Mouse (Mus musculus): ENCODE data around the gene Fgd5.

Fgd5 gene

GRCm38 (mm10) chr6:92010895-92011294, 32.2 kb downstream of the Fgd5 start:
- DNase-seq: no peak

- no peak for DNase-seq
Measured at GRCm38 (mm10) chr6:92012413-92012812, 33.7 kb downstream of the Fgd5 start.

DNA sequence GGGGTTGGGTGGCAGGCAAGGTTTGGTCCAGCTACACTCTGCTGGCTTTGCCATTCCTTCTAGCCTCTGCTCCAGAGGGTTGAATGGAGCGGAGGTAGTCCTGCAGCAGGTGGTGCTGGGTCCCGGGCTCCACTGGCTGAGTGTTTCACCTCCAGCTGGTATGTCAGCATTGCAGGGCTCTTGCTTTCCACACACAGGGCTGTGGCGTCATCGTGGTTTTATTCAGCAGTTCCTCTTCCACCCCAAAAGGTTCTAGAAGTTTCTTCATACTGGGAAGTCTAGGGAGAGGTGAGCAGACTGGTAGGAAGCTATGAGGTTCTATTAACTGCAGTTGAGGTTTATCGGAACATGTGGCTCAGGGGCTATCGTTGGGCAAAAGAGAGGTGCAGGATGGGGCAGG, 34.4 kb downstream of the Fgd5 start:
- DNase-seq: no peak

GRCm38 (mm10) chr6:92013620-92014019, 34.9 kb downstream of the Fgd5 start:
- no peak for DNase-seq

DNA sequence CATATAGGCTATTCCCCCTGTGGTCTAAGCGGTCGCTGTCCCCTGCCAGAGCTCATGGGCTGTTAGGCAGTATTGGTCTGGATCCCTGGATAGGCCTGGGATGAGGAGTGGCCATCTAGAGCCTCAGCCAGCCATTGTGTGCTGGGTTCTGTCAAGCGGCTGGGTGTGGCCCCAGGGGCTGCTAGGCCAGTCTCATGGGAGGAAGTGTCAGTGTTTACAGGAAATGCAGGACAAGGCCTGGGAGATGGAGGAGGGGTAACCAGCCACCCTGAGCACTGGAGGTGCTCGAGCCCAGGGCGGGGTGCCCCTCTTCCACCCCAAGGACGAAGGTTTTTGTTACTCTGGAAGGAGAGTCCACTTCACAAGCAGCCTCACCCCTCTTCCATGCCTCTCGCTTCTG, 36.3 kb downstream of the Fgd5 start:
- no peak for DNase-seq

DNA sequence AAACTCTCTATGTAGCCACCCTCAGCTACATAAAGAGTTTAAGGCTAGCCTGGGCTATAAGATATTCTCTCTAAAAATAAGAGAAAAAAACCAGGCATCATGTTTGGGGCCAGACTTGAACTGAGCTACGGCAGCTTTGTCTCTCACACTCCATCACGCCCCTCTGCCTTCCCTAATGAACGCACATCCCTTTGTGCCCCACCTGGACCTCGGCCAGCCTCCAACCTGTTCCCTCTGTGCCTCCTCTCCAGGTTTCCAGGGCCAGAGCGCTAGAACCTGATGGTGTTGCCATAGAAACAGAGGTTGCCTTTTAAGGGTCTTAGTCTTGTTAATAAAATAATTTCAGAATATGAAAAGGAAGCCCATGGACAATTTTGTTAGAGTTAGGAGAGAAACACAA, 37.2 kb downstream of the Fgd5 start:
- DNase-seq: no peak

DNA sequence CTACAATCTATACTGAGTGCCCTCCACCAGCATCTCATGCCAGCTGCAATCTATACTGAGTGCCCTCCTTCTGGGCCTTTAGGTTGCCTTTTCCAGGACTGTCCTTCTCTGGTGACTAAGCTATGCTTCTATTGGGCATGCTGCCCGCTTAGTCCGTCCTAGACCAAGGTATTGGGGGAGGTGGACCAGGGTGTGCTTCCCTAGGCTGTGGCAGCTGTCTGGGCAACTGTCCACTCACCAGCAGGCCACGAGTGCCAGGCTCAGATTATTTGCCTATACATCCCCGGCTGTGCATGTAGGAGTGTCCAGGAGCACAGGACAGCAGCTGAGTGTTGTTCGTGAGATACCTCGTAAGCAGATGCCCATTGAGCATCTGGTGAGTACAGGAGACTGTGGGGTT, 38.1 kb downstream of the Fgd5 start:
- DNase-seq: no peak

GRCm38 (mm10) chr6:92018421-92018820, 39.7 kb downstream of the Fgd5 start:
- DNase-seq: no peak

DNA sequence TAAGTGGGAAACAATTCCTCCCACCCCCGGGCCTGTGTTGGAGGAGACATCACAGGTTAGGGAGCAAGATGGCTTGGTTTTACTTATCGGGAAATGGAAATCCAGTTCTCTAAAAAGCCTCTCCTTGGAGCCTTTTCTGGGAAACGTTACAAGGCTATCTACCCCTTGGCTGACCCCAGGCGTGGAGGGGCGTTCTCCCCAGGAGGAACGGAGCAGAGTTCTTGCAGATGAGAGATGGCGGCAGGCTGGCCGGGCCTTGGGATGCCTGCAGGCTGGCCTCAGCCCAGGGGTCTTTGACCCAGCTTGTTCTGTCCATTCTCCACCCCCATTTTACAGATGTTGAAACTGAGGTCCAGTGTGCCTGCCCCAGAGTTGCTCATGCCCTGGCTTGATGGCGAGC, 42.4 kb downstream of the Fgd5 start:
- no peak for DNase-seq

GRCm38 (mm10) chr6:92021506-92021905, 42.8 kb downstream of the Fgd5 start:
- DNase-seq: no peak

GRCm38 (mm10) chr6:92025252-92025651, 46.6 kb downstream of the Fgd5 start:
- no peak for DNase-seq

- DNase-seq: no peak
Measured at GRCm38 (mm10) chr6:92027379-92027778, 48.7 kb downstream of the Fgd5 start.

- no peak for DNase-seq
Measured at GRCm38 (mm10) chr6:92030646-92031045, 52.0 kb downstream of the Fgd5 start.

DNA sequence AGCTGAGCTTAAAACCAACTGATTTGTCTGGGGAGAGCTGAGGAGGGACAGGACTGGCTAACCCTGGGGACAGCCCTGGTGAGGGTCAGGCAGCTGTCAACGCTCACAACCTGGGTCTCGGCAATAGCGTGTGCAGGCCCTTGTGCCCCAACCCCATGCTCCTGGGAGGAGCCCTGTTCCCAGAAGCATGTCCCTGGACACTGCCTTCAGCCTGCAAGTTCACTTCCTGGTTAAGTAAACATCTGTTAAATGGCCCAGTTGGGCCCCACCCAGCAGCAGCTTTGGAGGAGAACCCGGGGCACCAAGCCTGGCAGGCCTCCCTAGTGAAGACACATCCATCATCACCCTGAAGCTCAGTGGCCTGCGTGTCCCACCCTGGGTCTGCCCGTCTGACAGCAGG, 56.0 kb downstream of the Fgd5 start:
- DNase-seq: peak in 1 of 2 experiments; percentile 6

- DNase-seq: no peak
Measured at GRCm38 (mm10) chr6:92036372-92036771, 57.7 kb downstream of the Fgd5 start.

DNA sequence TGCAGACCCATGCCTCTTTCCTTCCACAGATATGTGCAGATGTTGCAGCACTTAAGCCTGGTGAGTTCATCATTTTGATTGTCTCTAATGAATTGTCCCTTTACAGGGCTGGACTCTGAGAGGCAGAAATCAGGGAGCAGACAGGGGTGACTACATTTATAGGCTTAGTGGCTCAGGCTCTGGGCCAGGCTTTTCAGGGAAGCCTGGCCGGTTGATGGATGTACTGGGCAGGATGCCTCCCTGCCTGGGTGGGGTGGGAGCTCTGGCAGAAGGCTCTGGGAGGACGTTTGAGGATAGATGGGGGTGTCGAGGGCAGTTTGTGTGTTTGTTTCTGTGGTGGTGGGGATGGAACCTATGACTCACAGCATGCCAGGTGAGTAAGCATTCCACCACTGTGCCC, 59.5 kb downstream of the Fgd5 start:
- DNase-seq: no peak

- no peak for DNase-seq
Measured at GRCm38 (mm10) chr6:92041271-92041670, 62.6 kb downstream of the Fgd5 start.

DNA sequence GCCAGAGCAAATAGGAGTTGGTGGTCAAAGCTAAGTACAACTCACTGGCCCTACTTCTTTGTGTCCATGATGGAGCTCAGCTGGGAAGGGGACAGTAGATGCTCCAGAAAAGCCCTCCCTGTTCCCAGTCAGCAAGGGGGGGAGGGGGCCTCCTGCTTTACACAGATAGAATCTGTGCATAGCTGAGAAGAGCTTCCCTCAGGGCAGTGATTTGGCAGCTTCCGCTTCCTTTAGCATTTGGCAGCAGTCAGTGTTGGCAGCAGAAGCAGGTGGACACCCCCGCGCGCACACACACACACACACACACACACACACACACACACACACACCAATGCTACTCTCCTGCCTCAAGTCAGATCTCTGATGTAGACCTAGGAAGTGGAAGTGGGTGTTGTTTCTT, 63.4 kb downstream of the Fgd5 start:
- no peak for DNase-seq

- DNase-seq: no peak
Measured at GRCm38 (mm10) chr6:92042850-92043249, 64.2 kb downstream of the Fgd5 start.

DNA sequence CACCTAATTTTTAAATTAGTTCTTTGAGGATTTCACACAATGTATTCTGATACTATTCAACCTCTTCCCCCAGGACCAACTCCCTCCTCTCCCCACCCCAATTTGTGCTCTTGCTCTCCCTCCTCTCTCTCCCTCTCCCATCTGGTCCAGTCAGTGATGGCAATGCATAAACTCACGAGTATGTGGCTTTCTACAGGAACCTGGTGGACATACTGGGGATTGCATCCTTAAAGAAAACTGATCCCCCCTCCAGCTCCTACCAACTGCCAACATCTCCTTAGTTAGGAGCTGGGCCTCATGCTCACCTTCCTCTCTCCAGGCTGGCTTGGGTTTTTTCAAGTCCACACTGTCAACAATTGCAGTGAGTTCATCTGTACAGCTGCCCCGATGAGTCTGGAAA, 79.1 kb downstream of the Fgd5 start:
- no peak for DNase-seq

- no peak for DNase-seq
Measured at GRCm38 (mm10) chr6:92061725-92062124, 83.0 kb downstream of the Fgd5 start.

GRCm38 (mm10) chr6:92063452-92063851, 84.8 kb downstream of the Fgd5 start:
- no peak for DNase-seq

DNA sequence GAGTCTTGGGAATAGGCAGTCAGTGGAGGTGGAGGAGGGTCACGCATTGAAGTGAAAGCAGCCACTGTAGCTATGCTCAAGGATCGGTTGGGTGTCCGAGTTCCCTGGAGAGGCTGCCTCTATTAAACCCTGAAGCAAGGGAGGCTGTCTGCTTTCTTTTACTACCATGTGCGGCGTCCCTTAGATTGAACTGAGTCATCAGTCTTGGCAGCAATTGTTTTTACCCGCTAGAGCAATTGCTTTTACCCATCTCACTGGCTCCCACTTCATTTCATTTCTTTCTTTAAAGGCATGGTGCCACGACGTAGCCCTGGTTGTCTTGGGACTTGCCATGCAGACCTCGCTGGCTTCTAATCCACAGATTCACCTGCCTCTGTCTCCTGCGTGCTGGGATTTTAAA, 85.4 kb downstream of the Fgd5 start:
- DNase-seq: no peak

DNA sequence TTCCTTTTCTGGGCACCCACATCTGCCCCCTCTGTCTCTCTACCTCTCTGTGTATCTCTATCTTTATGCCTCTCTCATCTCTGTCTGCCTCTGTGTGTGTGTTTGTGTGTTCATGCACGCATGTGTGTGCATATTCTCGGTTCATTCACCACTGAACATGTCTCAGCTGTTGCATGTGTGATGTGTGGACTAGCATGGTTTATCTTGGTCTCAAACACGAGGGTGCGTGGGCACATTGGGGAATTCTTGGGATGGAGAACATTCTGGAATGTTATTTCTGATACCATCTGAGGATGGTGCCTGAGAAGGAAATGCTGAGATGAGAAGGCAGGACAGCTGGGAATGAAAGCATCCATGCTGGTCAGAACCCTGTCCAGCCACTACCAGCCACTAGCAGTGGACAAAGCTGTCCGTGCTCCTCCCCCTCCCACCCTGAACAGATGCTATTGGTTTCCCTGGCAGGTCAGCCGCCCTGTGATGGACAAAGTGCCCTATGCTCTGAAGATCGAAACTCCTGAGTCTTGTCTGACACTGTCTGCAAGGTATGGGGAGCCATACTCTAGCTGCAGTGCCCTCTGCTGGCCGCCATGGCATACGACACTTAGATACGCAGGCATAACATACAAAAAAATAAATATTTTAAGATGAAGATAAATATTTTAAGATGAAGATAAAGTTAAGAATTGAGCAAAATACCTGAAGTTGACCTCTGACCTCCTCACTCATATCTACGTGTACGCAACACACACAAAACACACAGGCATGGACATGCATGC, 87.2 kb downstream of the Fgd5 start:
- peak in 1 of 2 experiments; percentile 23 for DNase-seq

DNA sequence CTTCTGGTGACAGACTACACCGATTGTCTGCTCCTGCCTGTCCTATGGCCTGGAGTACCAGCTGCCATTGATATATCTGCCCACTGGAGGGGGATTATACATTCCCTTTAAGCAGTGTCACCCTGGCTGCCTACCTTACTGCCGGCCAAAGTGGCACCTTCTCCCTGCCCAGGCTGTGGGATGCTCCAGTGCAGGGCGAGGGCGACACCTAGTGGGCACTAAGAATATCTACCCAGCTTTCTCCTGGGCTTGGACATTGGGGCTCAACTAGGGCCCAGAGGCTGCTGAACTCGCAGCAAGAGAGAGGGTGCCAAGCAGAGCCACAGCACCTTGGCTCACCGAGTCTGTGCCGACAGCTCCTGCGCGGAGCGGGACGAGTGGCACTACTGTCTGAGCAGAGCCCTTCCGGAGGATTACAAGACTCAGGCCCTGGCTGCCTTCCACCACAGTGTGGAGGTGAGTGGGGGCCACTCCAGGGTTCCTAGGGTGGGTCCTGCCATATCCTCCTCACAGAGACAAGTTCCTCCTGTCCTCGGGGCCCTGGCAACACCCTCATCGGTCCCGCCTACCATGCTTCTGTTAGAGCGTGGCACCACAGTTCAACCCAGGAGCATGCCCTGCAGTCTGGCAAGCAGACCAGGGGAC, 88.6 kb downstream of the Fgd5 start:
- peak; percentile 23 to 66 for DNase-seq
